Mouse (Mus musculus) thymus, postnatal 14 days (tissue): Measurements from ENCODE around the gene Rab36.

ENCODE experiments used
- DNase-seq: peaks from one replicate; pipeline ENCODE4 v3.0.0; 2021

The Rab36 gene

GRCm38 (mm10) chr10:75048711-75049110, 11.9 kb downstream of the Rab36 start:
- no peak for DNase-seq

GRCm38 (mm10) chr10:75051364-75052074, 14.7 kb downstream of the Rab36 start:
- DNase-seq: no peak

- no peak for DNase-seq
These were observed 16.0 kb downstream of the Rab36 start for GRCm38 (mm10) chr10:75052902-75053301.

GRCm38 (mm10) chr10:75053655-75054054, 16.8 kb downstream of the Rab36 start:
- DNase-seq: no peak

- DNase-seq: no peak
These were observed 17.3 kb downstream of the Rab36 start for GRCm38 (mm10) chr10:75054125-75054524.

GRCm38 (mm10) chr10:75055672-75056071, 18.8 kb downstream of the Rab36 start:
- DNase-seq: no peak

GRCm38 (mm10) chr10:75056255-75056654, 19.4 kb downstream of the Rab36 start:
- DNase-seq: no peak

- no peak for DNase-seq
These were observed 21.5 kb downstream of the Rab36 start for GRCm38 (mm10) chr10:75058336-75058735.

GRCm38 (mm10) chr10:75058761-75059395, 22.0 kb downstream of the Rab36 start:
- peak; percentile 35 for DNase-seq

- peak; percentile 81 for DNase-seq
These were observed 22.5 kb downstream of the Rab36 start for GRCm38 (mm10) chr10:75059396-75059795.

GRCm38 (mm10) chr10:75060217-75060842, 23.5 kb downstream of the Rab36 start, which contains the start of gene Bcr:
Gene Bcr (plus strand): TSS chr10:75060592.
- DNase-seq: peak; percentile 82

GRCm38 (mm10) chr10:75060843-75061235, 24.0 kb downstream of the Rab36 start:
- peak; percentile 52 for DNase-seq

GRCm38 (mm10) chr10:75061341-75062188, 24.7 kb downstream of the Rab36 start:
- peak; percentile 37 for DNase-seq

GRCm38 (mm10) chr10:75062189-75062561, 25.3 kb downstream of the Rab36 start:
- no peak for DNase-seq

GRCm38 (mm10) chr10:75062621-75063020, 25.8 kb downstream of the Rab36 start:
- DNase-seq: no peak

- no peak for DNase-seq
These were observed 26.6 kb downstream of the Rab36 start for GRCm38 (mm10) chr10:75063301-75063965.

GRCm38 (mm10) chr10:75065691-75066090, 28.8 kb downstream of the Rab36 start:
- DNase-seq: no peak

- no peak for DNase-seq
These were observed 30.6 kb downstream of the Rab36 start for GRCm38 (mm10) chr10:75067446-75067845.

- DNase-seq: no peak
These were observed 31.2 kb downstream of the Rab36 start for GRCm38 (mm10) chr10:75068086-75068485.

- DNase-seq: no peak
These were observed 31.9 kb downstream of the Rab36 start for GRCm38 (mm10) chr10:75068624-75069328.

- DNase-seq: no peak
These were observed 33.6 kb downstream of the Rab36 start for GRCm38 (mm10) chr10:75070281-75070976.
